Mouse (Mus musculus) brown adipose tissue, adult 24 weeks (tissue): ENCODE results near the gene Safb. TPM values are rescaled to one million over a fixed set of nuclear protein-coding genes. Genes with fewer than 3 reads are reported as not detected.

Source experiments
- H3K27ac ChIP-seq: fragments of 200-500 bp; replicated peaks from 2 replicates; pipeline ENCODE4 v1.5.1; 2012; ENCODE audit warnings: low read depth, mild to moderate bottlenecking, low read length
- H3K4me1 ChIP-seq: fragments of 200-500 bp; 2 replicates; pipeline ENCODE4 v1.6.1; 2012; ENCODE audit warnings: low read length, mixed read lengths; ENCODE audit not compliant: control insufficient read depth, insufficient read depth, insufficient read length
- H3K4me3 ChIP-seq: fragments of 200-500 bp; 2 replicates; pipeline ENCODE4 v1.5.1; 2012; ENCODE audit warnings: low read depth, mild to moderate bottlenecking, low read length, moderate library complexity; ENCODE audit not compliant: insufficient read depth
- polyA plus RNA-seq: library from polyadenylated mRNA; stranded (reverse); fragments of >200 nt; gene quantifications from 2 replicates; pipeline ENCODE4 v1.2.4, GENCODE M21; 2012; ENCODE audit not compliant: missing spikeins, insufficient read depth, insufficient read length

Safb gene
- 38.6 and 51.6 TPM in 2 replicates for polyA plus RNA-seq

GRCm38 (mm10) chr17:56584257-56585130, at the start of gene Safb, which contains the start of gene Safb2:
Gene Safb (plus strand): TSS chr17:56584825.
Gene Safb2 (minus strand): TSS chr17:56584585.
- Histone ChIP-seq H3K4me3 (peak within 1 kb of the TSS; percentile 90), H3K27ac (peak within 1 kb of the TSS; percentile 91), H3K4me1 (peaks cover 16% of the 10 kb centered on the region)

- Histone ChIP-seq H3K27ac (no peak overlapping the region), H3K4me1 (no peaks in the 10 kb centered on the region), H3K4me3 (no peak overlapping the region)
Observed at GRCm38 (mm10) chr17:56536192-56536591, 48.4 kb upstream of the Safb start.

- no peaks in the 10 kb centered on the region for H3K4me1 ChIP-seq
Observed at GRCm38 (mm10) chr17:56536874-56537273, 47.8 kb upstream of the Safb start.

GRCm38 (mm10) chr17:56537912-56538311, 46.7 kb upstream of the Safb start:
- Histone ChIP-seq H3K4me1 (no peaks in the 10 kb centered on the region), H3K27ac (no peak overlapping the region), H3K4me3 (no peak overlapping the region)

More at GRCm38 (mm10) chr17:56536874-56537273, 47.8 kb upstream of the Safb start:
- Histone ChIP-seq H3K27ac (no peak overlapping the region), H3K4me3 (no peak overlapping the region)

GRCm38 (mm10) chr17:56540562-56540975, 44.1 kb upstream of the Safb start:
- no peak overlapping the region for H3K27ac ChIP-seq
- no peaks in the 10 kb centered on the region for H3K4me1 ChIP-seq
- no peak overlapping the region for H3K4me3 ChIP-seq

GRCm38 (mm10) chr17:56542736-56543135, 41.9 kb upstream of the Safb start:
- Histone ChIP-seq H3K27ac (no peak overlapping the region), H3K4me3 (no peak overlapping the region), H3K4me1 (no peaks in the 10 kb centered on the region)

GRCm38 (mm10) chr17:56543684-56544224, 40.9 kb upstream of the Safb start:
- Histone ChIP-seq H3K27ac (no peak overlapping the region), H3K4me3 (no peak overlapping the region), H3K4me1 (no peaks in the 10 kb centered on the region)

- no peaks in the 10 kb centered on the region for H3K4me1 ChIP-seq
- no peak overlapping the region for H3K4me3 ChIP-seq
- H3K27ac ChIP-seq, result no peak overlapping the region
Observed at GRCm38 (mm10) chr17:56544699-56545387, 39.8 kb upstream of the Safb start.

GRCm38 (mm10) chr17:56545945-56546344, 38.7 kb upstream of the Safb start:
- Histone ChIP-seq H3K4me1 (no peaks in the 10 kb centered on the region), H3K27ac (no peak overlapping the region), H3K4me3 (no peak overlapping the region)

GRCm38 (mm10) chr17:56546576-56546975, 38.0 kb upstream of the Safb start:
- no peak overlapping the region for H3K4me3 ChIP-seq
- no peak overlapping the region for H3K27ac ChIP-seq
- no peaks in the 10 kb centered on the region for H3K4me1 ChIP-seq

- Histone ChIP-seq H3K4me1 (no peaks in the 10 kb centered on the region), H3K27ac (no peak overlapping the region)
Observed at GRCm38 (mm10) chr17:56547116-56547845, 37.3 kb upstream of the Safb start.

GRCm38 (mm10) chr17:56547846-56548604, 36.6 kb upstream of the Safb start:
- H3K27ac ChIP-seq, result no peak overlapping the region
- H3K4me3 ChIP-seq, result no peak overlapping the region
- no peaks in the 10 kb centered on the region for H3K4me1 ChIP-seq

More at GRCm38 (mm10) chr17:56547116-56547845, 37.3 kb upstream of the Safb start:
- no peak overlapping the region for H3K4me3 ChIP-seq

- Histone ChIP-seq H3K4me1 (no peaks in the 10 kb centered on the region), H3K4me3 (no peak overlapping the region), H3K27ac (no peak overlapping the region)
Observed at GRCm38 (mm10) chr17:56548605-56549105, 36.0 kb upstream of the Safb start.
